Mouse (Mus musculus): ENCODE measurements around the gene Stat5b.

Stat5b gene

GRCm38 (mm10) chr11:100839523-100839922, 11.0 kb downstream of the Stat5b start:
- DNase-seq, result no peak

- no peak for DNase-seq
Measured at GRCm38 (mm10) chr11:100838894-100839293, 11.6 kb downstream of the Stat5b start.

GRCm38 (mm10) chr11:100836923-100837702, 13.4 kb downstream of the Stat5b start:
- no peak for DNase-seq

GRCm38 (mm10) chr11:100833466-100833865, 17.1 kb downstream of the Stat5b start:
- DNase-seq, result no peak

- no peak for DNase-seq
Measured at GRCm38 (mm10) chr11:100831396-100831795, 19.1 kb downstream of the Stat5b start.

- DNase-seq, result no peak
Measured at GRCm38 (mm10) chr11:100829691-100830090, 20.8 kb downstream of the Stat5b start.

- no peak for DNase-seq
Measured at GRCm38 (mm10) chr11:100828676-100829151, 21.8 kb downstream of the Stat5b start.

GRCm38 (mm10) chr11:100826161-100826866, 24.2 kb downstream of the Stat5b start:
- DNase-seq, result peak; percentile 52

- DNase-seq, result no peak
Measured at GRCm38 (mm10) chr11:100825451-100825850, 25.1 kb downstream of the Stat5b start.

GRCm38 (mm10) chr11:100824496-100824895, 26.0 kb downstream of the Stat5b start:
- DNase-seq, result no peak

- no peak for DNase-seq
Measured at GRCm38 (mm10) chr11:100823543-100824313, 26.8 kb downstream of the Stat5b start.

GRCm38 (mm10) chr11:100822365-100822764, 28.2 kb downstream of the Stat5b start:
- DNase-seq, result peak; percentile 64

GRCm38 (mm10) chr11:100821605-100822220, 28.8 kb downstream of the Stat5b start:
- no peak for DNase-seq

- no peak for DNase-seq
Measured at GRCm38 (mm10) chr11:100820047-100820446, 30.5 kb downstream of the Stat5b start.

- DNase-seq, result no peak
Measured at GRCm38 (mm10) chr11:100819626-100820025, 30.9 kb downstream of the Stat5b start.

- DNase-seq, result no peak
Measured at GRCm38 (mm10) chr11:100819048-100819447, 31.5 kb downstream of the Stat5b start.

- DNase-seq, result no peak
Measured at GRCm38 (mm10) chr11:100818359-100819012, 32.0 kb downstream of the Stat5b start.

- no peak for DNase-seq
Measured at GRCm38 (mm10) chr11:100817311-100817710, 33.2 kb downstream of the Stat5b start.

- DNase-seq, result no peak
Measured at GRCm38 (mm10) chr11:100816801-100817200, 33.7 kb downstream of the Stat5b start.

GRCm38 (mm10) chr11:100816342-100816741, 34.2 kb downstream of the Stat5b start:
- no peak for DNase-seq

- peak; percentile 77 for DNase-seq
Measured at GRCm38 (mm10) chr11:100814498-100814897, 36.0 kb downstream of the Stat5b start.

GRCm38 (mm10) chr11:100811132-100811531, 39.4 kb downstream of the Stat5b start:
- DNase-seq, result no peak
